Mouse (Mus musculus) megakaryocyte, embryonic 14.5 days (primary cell): ENCODE data around the gene Nsd1.

ENCODE experiments used
- FLI1 ChIP-seq: IDR thresholded peaks from 2 replicates; pipeline ENCODE4 v1.6.1; 2012; ENCODE audit warnings: low read length, inconsistent platforms, mixed read lengths
- GATA1 ChIP-seq: IDR thresholded peaks from 3 replicates; pipeline ENCODE4 v1.6.1; 2012; ENCODE audit warnings: mixed read lengths, low read length, inconsistent platforms, borderline replicate concordance

GRCm38 (mm10) chr13:55178556-55178955 is 31.0 kb upstream of the Nsd1 start:
- TF ChIP-seq GATA1 (no peak), FLI1 (no peak)
